Mouse (Mus musculus): Measurements from ENCODE around the gene Sectm1b. TPM values are rescaled to one million over a fixed set of nuclear protein-coding genes. Genes with fewer than 3 reads are reported as not detected.
"Not testable (repeated sequence)": the region's sequence is repeated elsewhere in the genome, so short reads cannot be mapped to it uniquely, and the experiment has no call there.

Gene Sectm1b
- 1.5 and 1.8 TPM in 2 replicates for polyA plus RNA-seq (2014; fragmentation: Nextera tagmentation; extraction: Ambion mirVana)

- Histone ChIP-seq H3K4me2 (ENCODE audit: low read length) (no peak within 1 kb of the TSS), H3K9ac (ENCODE audit: low read length) (no peak within 1 kb of the TSS), H3K27me3 (replicated peaks; ENCODE audit: control insufficient read depth, insufficient read depth, low read length) (no peaks in the 10 kb centered on the region), H3K4me1 (replicated peaks; ENCODE audit: control insufficient read depth, insufficient read depth, low read length) (peaks cover 10% of the 10 kb centered on the region; the same call in 1 of the 2 replicates), H3K9me3 (ENCODE audit: control insufficient read depth, low read length) (no peaks in the 10 kb centered on the region), H3K4me3 (ENCODE audit: low read depth, low read length) (no peak within 1 kb of the TSS), H3K27ac (ENCODE audit: low read depth) (no peak within 1 kb of the TSS), H3K36me3 (ENCODE audit: control insufficient read depth, insufficient read depth, low read length) (no peaks in the 10 kb centered on the region)
- WGBS = 72% methylated on average over 5 of the region's 5 CpGs
- DNase-seq (ENCODE audit: low spot score) = no peak
- ATAC-seq (replicated peaks; ENCODE audit: low FRiP score, low TSS enrichment, low read depth) = no peak
Observed at GRCm38 (mm10) chr11:121063379-121063778, at the start of gene Sectm1b. Gene Sectm1b, minus strand, starts transcription at chr11:121063569.

- Histone ChIP-seq H3K27me3 (replicated peaks; ENCODE audit: control insufficient read depth, insufficient read depth, low read length) (no peaks in the 10 kb centered on the region), H3K4me2 (ENCODE audit: low read length) (no peak overlapping the region), H3K27ac (ENCODE audit: low read depth) (no peak overlapping the region), H3K36me3 (ENCODE audit: control insufficient read depth, insufficient read depth, low read length) (no peaks in the 10 kb centered on the region), H3K9me3 (ENCODE audit: control insufficient read depth, low read length) (no peaks in the 10 kb centered on the region), H3K9ac (ENCODE audit: low read length) (no peak overlapping the region), H3K4me3 (ENCODE audit: low read depth, low read length) (no peak overlapping the region), H3K4me1 (replicated peaks; ENCODE audit: control insufficient read depth, insufficient read depth, low read length) (peaks cover 5% of the 10 kb centered on the region; the same call in 1 of the 2 replicates)
- WGBS = 73% methylated on average over 5 of the region's 5 CpGs
- DNase-seq (ENCODE audit: low spot score) (no peak), ATAC-seq (replicated peaks; ENCODE audit: low FRiP score, low TSS enrichment, low read depth) (no peak)
Observed at GRCm38 (mm10) chr11:121112091-121112775, 48.9 kb upstream of the Sectm1b start.

GRCm38 (mm10) chr11:121111601-121112000 is 48.2 kb upstream of the Sectm1b start:
- H3K9ac ChIP-seq (ENCODE audit: low read length) = no peak overlapping the region
- no peak for DNase-seq (ENCODE audit: low spot score)
- no peak overlapping the region for H3K27ac ChIP-seq (ENCODE audit: low read depth)
- no peaks in the 10 kb centered on the region for H3K36me3 ChIP-seq (ENCODE audit: control insufficient read depth, insufficient read depth, low read length)
- no peak overlapping the region for H3K4me2 ChIP-seq (ENCODE audit: low read length)
- WGBS = 90% methylated on average over 1 of the region's 1 CpGs
- no peaks in the 10 kb centered on the region for H3K9me3 ChIP-seq (ENCODE audit: control insufficient read depth, low read length)
- H3K27me3 ChIP-seq (replicated peaks; ENCODE audit: control insufficient read depth, insufficient read depth, low read length) = no peaks in the 10 kb centered on the region
- ATAC-seq (replicated peaks; ENCODE audit: low FRiP score, low TSS enrichment, low read depth) = no peak
- no peak overlapping the region for H3K4me3 ChIP-seq (ENCODE audit: low read depth, low read length)
- peaks cover 5% of the 10 kb centered on the region; the same call in 1 of the 2 replicates for H3K4me1 ChIP-seq (replicated peaks; ENCODE audit: control insufficient read depth, insufficient read depth, low read length)

GRCm38 (mm10) chr11:121111051-121111450 is 47.7 kb upstream of the Sectm1b start:
- Histone ChIP-seq H3K27ac (ENCODE audit: low read depth) (no peak overlapping the region), H3K4me1 (replicated peaks; ENCODE audit: control insufficient read depth, insufficient read depth, low read length) (peaks cover 5% of the 10 kb centered on the region; the same call in 1 of the 2 replicates), H3K9me3 (ENCODE audit: control insufficient read depth, low read length) (no peaks in the 10 kb centered on the region), H3K9ac (ENCODE audit: low read length) (no peak overlapping the region), H3K36me3 (ENCODE audit: control insufficient read depth, insufficient read depth, low read length) (no peaks in the 10 kb centered on the region), H3K27me3 (replicated peaks; ENCODE audit: control insufficient read depth, insufficient read depth, low read length) (no peaks in the 10 kb centered on the region), H3K4me2 (ENCODE audit: low read length) (no peak overlapping the region), H3K4me3 (ENCODE audit: low read depth, low read length) (no peak overlapping the region)
- WGBS = 77% methylated on average over 3 of the region's 3 CpGs
- DNase-seq (ENCODE audit: low spot score) (no peak), ATAC-seq (replicated peaks; ENCODE audit: low FRiP score, low TSS enrichment, low read depth) (no peak)

- H3K9ac ChIP-seq (ENCODE audit: low read length) = no peak overlapping the region
- 16% methylated on average over 2 of the region's 2 CpGs for WGBS
- H3K27me3 ChIP-seq (replicated peaks; ENCODE audit: control insufficient read depth, insufficient read depth, low read length) = no peaks in the 10 kb centered on the region
- H3K27ac ChIP-seq (ENCODE audit: low read depth) = no peak overlapping the region
- H3K4me1 ChIP-seq (replicated peaks; ENCODE audit: control insufficient read depth, insufficient read depth, low read length) = peaks cover 5% of the 10 kb centered on the region; the same call in 1 of the 2 replicates
- H3K9me3 ChIP-seq (ENCODE audit: control insufficient read depth, low read length) = no peaks in the 10 kb centered on the region
- no peak overlapping the region for H3K4me3 ChIP-seq (ENCODE audit: low read depth, low read length)
- no peak for DNase-seq (ENCODE audit: low spot score)
- no peak for ATAC-seq (replicated peaks; ENCODE audit: low FRiP score, low TSS enrichment, low read depth)
- H3K4me2 ChIP-seq (ENCODE audit: low read length) = no peak overlapping the region
- H3K36me3 ChIP-seq (ENCODE audit: control insufficient read depth, insufficient read depth, low read length) = no peaks in the 10 kb centered on the region
Observed at GRCm38 (mm10) chr11:121109986-121110385, 46.6 kb upstream of the Sectm1b start.

- ATAC-seq (replicated peaks; ENCODE audit: low FRiP score, low TSS enrichment, low read depth) (no peak), DNase-seq (ENCODE audit: low spot score) (no peak)
- no peak overlapping the region for H3K4me2 ChIP-seq (ENCODE audit: low read length)
- no peak overlapping the region for H3K9ac ChIP-seq (ENCODE audit: low read length)
- H3K4me3 ChIP-seq (ENCODE audit: low read depth, low read length) = no peak overlapping the region
- H3K9me3 ChIP-seq (ENCODE audit: control insufficient read depth, low read length) = no peaks in the 10 kb centered on the region
- H3K4me1 ChIP-seq (replicated peaks; ENCODE audit: control insufficient read depth, insufficient read depth, low read length) = peaks cover 5% of the 10 kb centered on the region; the same call in 1 of the 2 replicates
- H3K36me3 ChIP-seq (ENCODE audit: control insufficient read depth, insufficient read depth, low read length) = no peaks in the 10 kb centered on the region
- WGBS = 47% methylated on average over 9 of the region's 9 CpGs
- H3K27ac ChIP-seq (ENCODE audit: low read depth) = no peak overlapping the region
- no peaks in the 10 kb centered on the region for H3K27me3 ChIP-seq (replicated peaks; ENCODE audit: control insufficient read depth, insufficient read depth, low read length)
Observed at GRCm38 (mm10) chr11:121108061-121108460, 44.7 kb upstream of the Sectm1b start.

GRCm38 (mm10) chr11:121107242-121107641 is 43.9 kb upstream of the Sectm1b start:
- WGBS = 96% methylated on average over 1 of the region's 1 CpGs
- not testable (repeated sequence) for H3K27ac ChIP-seq (ENCODE audit: low read depth); DNase-seq (ENCODE audit: low spot score)

GRCm38 (mm10) chr11:121101124-121101805 is 37.9 kb upstream of the Sectm1b start:
- no peaks in the 10 kb centered on the region for H3K27me3 ChIP-seq (replicated peaks; ENCODE audit: control insufficient read depth, insufficient read depth, low read length)
- no peak overlapping the region for H3K9ac ChIP-seq (ENCODE audit: low read length)
- H3K4me3 ChIP-seq (ENCODE audit: low read depth, low read length) = no peak overlapping the region
- H3K27ac ChIP-seq (ENCODE audit: low read depth) = no peak overlapping the region
- H3K9me3 ChIP-seq (ENCODE audit: control insufficient read depth, low read length) = 0 out of 2 replicates have a peak, but pooled peaks cover 3% of the 10 kb centered on the region
- H3K36me3 ChIP-seq (ENCODE audit: control insufficient read depth, insufficient read depth, low read length) = no peaks in the 10 kb centered on the region
- no peak overlapping the region for H3K4me2 ChIP-seq (ENCODE audit: low read length)
- DNase-seq (ENCODE audit: low spot score) (no peak), ATAC-seq (replicated peaks; ENCODE audit: low FRiP score, low TSS enrichment, low read depth) (0 out of 2 replicates have a peak, but pooled peaks have one; percentile 23)
- no peaks in the 10 kb centered on the region for H3K4me1 ChIP-seq (replicated peaks; ENCODE audit: control insufficient read depth, insufficient read depth, low read length)
- WGBS = 71% methylated on average over 4 of the region's 4 CpGs

More at GRCm38 (mm10) chr11:121107242-121107641, 43.9 kb upstream of the Sectm1b start:
- H3K9me3 ChIP-seq (ENCODE audit: control insufficient read depth, low read length); H3K4me2 ChIP-seq (ENCODE audit: low read length); H3K27me3 ChIP-seq (replicated peaks; ENCODE audit: control insufficient read depth, insufficient read depth, low read length); H3K4me3 ChIP-seq (ENCODE audit: low read depth, low read length); H3K4me1 ChIP-seq (replicated peaks; ENCODE audit: control insufficient read depth, insufficient read depth, low read length); H3K36me3 ChIP-seq (ENCODE audit: control insufficient read depth, insufficient read depth, low read length); H3K9ac ChIP-seq (ENCODE audit: low read length); ATAC-seq (replicated peaks; ENCODE audit: low FRiP score, low TSS enrichment, low read depth): not testable (repeated sequence)

Measured in intestine, embryonic 14.5 days (tissue).